Mouse (Mus musculus): Measurements from ENCODE around the gene Sumo3.

Gene Sumo3

GRCm38 (mm10) chr10:77605908-77606826 is at the start of gene Sumo3, which contains the start of gene Gm49325:
TSS of gene Sumo3 (plus strand) at chr10:77606097.
TSS of gene Gm49325 (plus strand) at chr10:77606197.
- in situ Hi-C loops (cut with MboI): no loop called here

- in situ Hi-C loops (cut with MboI): no loop called here
These were observed 49.3 kb upstream of the Sumo3 start for GRCm38 (mm10) chr10:77556631-77557030.

- in situ Hi-C loops (cut with MboI): no loop called here
These were observed 48.3 kb upstream of the Sumo3 start for GRCm38 (mm10) chr10:77557641-77558040.

- in situ Hi-C loops (cut with MboI): no loop called here
These were observed 45.8 kb upstream of the Sumo3 start for GRCm38 (mm10) chr10:77560090-77560489.

GRCm38 (mm10) chr10:77560830-77561229 is 45.1 kb upstream of the Sumo3 start:
- in situ Hi-C loops (cut with MboI): no loop called here

- in situ Hi-C loops (cut with MboI): no loop called here
These were observed 44.4 kb upstream of the Sumo3 start for GRCm38 (mm10) chr10:77561508-77561907.

- in situ Hi-C loops (cut with MboI): no loop called here
These were observed 40.9 kb upstream of the Sumo3 start for GRCm38 (mm10) chr10:77565005-77565404.

GRCm38 (mm10) chr10:77566651-77567050 is 39.2 kb upstream of the Sumo3 start:
- in situ Hi-C loops (cut with MboI): no loop called here

GRCm38 (mm10) chr10:77569481-77569880 is 36.4 kb upstream of the Sumo3 start:
- in situ Hi-C loops (cut with MboI): no loop called here

GRCm38 (mm10) chr10:77569973-77570658 is 35.8 kb upstream of the Sumo3 start:
- in situ Hi-C loops (cut with MboI): no loop called here

- in situ Hi-C loops (cut with MboI): no loop called here
These were observed 33.7 kb upstream of the Sumo3 start for GRCm38 (mm10) chr10:77572225-77572624.

- in situ Hi-C loops (cut with MboI): no loop called here
These were observed 32.7 kb upstream of the Sumo3 start for GRCm38 (mm10) chr10:77573162-77573561.

- in situ Hi-C loops (cut with MboI): loop anchor here (5.0 kb wide), 1 partner anchor 63 kb away; the partner anchor contains the start of gene Fam207a
These were observed 25.6 kb upstream of the Sumo3 start for GRCm38 (mm10) chr10:77580027-77580920.

- in situ Hi-C loops (cut with MboI): loop anchor here (5.0 kb wide), 1 partner anchor 64 kb away; the partner anchor contains the start of gene Fam207a
These were observed 24.9 kb upstream of the Sumo3 start for GRCm38 (mm10) chr10:77581023-77581407.

GRCm38 (mm10) chr10:77581408-77582284 is 24.3 kb upstream of the Sumo3 start, which contains the start of gene Pttg1ip:
TSS of gene Pttg1ip (plus strand) at chr10:77581720.
- in situ Hi-C loops (cut with MboI): loop anchor here (5.0 kb wide), 1 partner anchor 64 kb away; the partner anchor contains the start of gene Fam207a

- in situ Hi-C loops (cut with MboI): loop anchor here (5.0 kb wide), 1 partner anchor 65 kb away; the partner anchor contains the start of gene Fam207a
These were observed 23.6 kb upstream of the Sumo3 start for GRCm38 (mm10) chr10:77582285-77582618.

- in situ Hi-C loops (cut with MboI): loop anchor here (5.0 kb wide), 1 partner anchor 67 kb away; the partner anchor contains the start of gene Fam207a
These were observed 22.0 kb upstream of the Sumo3 start for GRCm38 (mm10) chr10:77583795-77584422.

GRCm38 (mm10) chr10:77586637-77587036 is 19.3 kb upstream of the Sumo3 start:
- in situ Hi-C loops (cut with MboI): no loop called here

GRCm38 (mm10) chr10:77587091-77587775 is 18.7 kb upstream of the Sumo3 start:
- in situ Hi-C loops (cut with MboI): no loop called here
